In genomic region chr8:83740976-83741741, GRCm38 (mm10) we compare ENCODE assay signal across 8 mouse cellular contexts. TPM values are rescaled to one million over a fixed set of nuclear protein-coding genes. Genes with fewer than 3 reads are reported as not detected.
A peak's percentile ranks its signal among the peaks of the same experiment; 100 is the strongest.
DNase-seq lines count a peak whose midpoint lies in the region; ATAC-seq and TF ChIP-seq lines count a peak whose summit lies in the region.

Adgre5 (minus strand) TSS chr8:83741326.

- peak within 1 kb of the TSS; percentile 83 for H3K4me3 ChIP-seq in G1E (ENCODE audit: low read depth, low read length)
- H3K4me3 ChIP-seq in hindbrain, embryonic 16.5 days (ENCODE audit: low read length): peak within 1 kb of the TSS; percentile 49
- H3K4me3 ChIP-seq in liver, embryonic 12.5 days: peak within 1 kb of the TSS; percentile 59

- ATAC-seq in G1E (ENCODE audit: extremely low read depth, insufficient number of reproducible peaks, low FRiP score, poor library complexity, severe bottlenecking): peak; percentile 43; the same call in 1 of the 2 replicates
- ATAC-seq in hindbrain, embryonic 16.5 days: peak; percentile 48; the same call in 1 of the 2 replicates
- ATAC-seq in liver, embryonic 12.5 days: peak; percentile 45
- peak; percentile 9 for ATAC-seq in monocyte, adult 5-6 weeks (replicated peaks; ENCODE audit: insufficient number of reproducible peaks, low FRiP score, low TSS enrichment, poor library complexity, severe bottlenecking)

- peaks cover 42% of the 10 kb centered on the region for H3K36me3 ChIP-seq in G1E (replicated peaks)
- H3K36me3 ChIP-seq in hindbrain, embryonic 16.5 days (ENCODE audit: control insufficient read depth, insufficient read depth, low read length): no peaks in the 10 kb centered on the region
- H3K36me3 ChIP-seq in liver, embryonic 12.5 days: no peaks in the 10 kb centered on the region

- H3K9me3 ChIP-seq in G1E (replicated peaks): peaks cover 6% of the 10 kb centered on the region
- no peaks in the 10 kb centered on the region for H3K9me3 ChIP-seq in hindbrain, embryonic 16.5 days (ENCODE audit: control insufficient read depth, low read length)
- no peaks in the 10 kb centered on the region; the same call in 1 of the 2 replicates for H3K9me3 ChIP-seq in liver, embryonic 12.5 days (replicated peaks)

- peak; percentile 75 for DNase-seq in G1E (ENCODE audit: low spot score)
- DNase-seq in adrenal gland, postnatal 4 days (ENCODE audit: low spot score in 2 of 2): peak in 1 of 2 experiments; percentile 60
- DNase-seq in gastrocnemius, postnatal 10 days: peak; percentile 81
- DNase-seq in testis, postnatal 14 days (ENCODE audit: low spot score): peak; percentile 44
- no peak for DNase-seq in right cerebral cortex, adult 2 months (ENCODE audit: low spot score in 2 of 2)

- peaks cover 82% of the 10 kb centered on the region for H3K4me1 ChIP-seq in G1E (ENCODE audit: insufficient read depth, low read depth, low read length)
- peaks cover 6% of the 10 kb centered on the region for H3K4me1 ChIP-seq in hindbrain, embryonic 16.5 days (ENCODE audit: control insufficient read depth, insufficient read depth, low read depth, low read length)
- peaks cover 56% of the 10 kb centered on the region for H3K4me1 ChIP-seq in liver, embryonic 12.5 days

- H3K4me2 ChIP-seq in hindbrain, embryonic 16.5 days (ENCODE audit: low read length): peak within 1 kb of the TSS; percentile 86
- peak within 1 kb of the TSS; percentile 83 for H3K4me2 ChIP-seq in liver, embryonic 12.5 days

- WGBS in hindbrain, embryonic 16.5 days: 2% methylated on average over 44 of the region's 56 CpGs
- WGBS in liver, embryonic 12.5 days (ENCODE audit: insufficient replicate concordance): 4% methylated on average over 52 of the region's 56 CpGs

- peak within 1 kb of the TSS; percentile 37 for H3K27ac ChIP-seq in hindbrain, embryonic 16.5 days (ENCODE audit: low read depth, low read length)
- H3K27ac ChIP-seq in liver, embryonic 12.5 days: peak within 1 kb of the TSS; percentile 36; the same call in 1 of the 2 replicates

- no peak for TF ChIP-seq CTCF in G1E (IDR thresholded peaks at IDR 0.05; ENCODE audit: low read depth, low read length)

- H3K27me3 ChIP-seq in G1E (ENCODE audit: insufficient read depth, low read length): no peaks in the 10 kb centered on the region
- peaks cover 7% of the 10 kb centered on the region for H3K27me3 ChIP-seq in hindbrain, embryonic 16.5 days (replicated peaks; ENCODE audit: control insufficient read depth, insufficient read depth, low read length)
- H3K27me3 ChIP-seq in liver, embryonic 12.5 days (replicated peaks): peaks cover 29% of the 10 kb centered on the region

- H3K9ac ChIP-seq in hindbrain, embryonic 16.5 days (ENCODE audit: low read depth, low read length): peak within 1 kb of the TSS; percentile 62
- peak within 1 kb of the TSS; percentile 64 for H3K9ac ChIP-seq in liver, embryonic 12.5 days

RNA-seq across cellular contexts. Expression of gene Adgre5, which starts in this region (rescaled TPM):
- 223 and 228 TPM in 2 replicates for total RNA-seq in G1E (2014; fragmentation: Nextera tagmentation)
- 405 and 468 TPM in 2 replicates for total RNA-seq in G1E (2017)
- polyA plus RNA-seq in G1E (2012): 69.3 and 92.9 TPM in 2 replicates
- 10 to 100 TPM; 48.6 to 49.8 TPM for total RNA-seq in adrenal gland, postnatal 4 days (2021)
- 10 to 100 TPM; 40.6 to 59.8 TPM for total RNA-seq in gastrocnemius, postnatal 10 days (2021)
- polyA plus RNA-seq in hindbrain, embryonic 16.5 days (2015; fragmentation: Nextera tagmentation; extraction: Ambion mirVana): 9.9 and 14.6 TPM in 2 replicates
- polyA plus RNA-seq in liver, embryonic 12.5 days (2016; fragmentation: Nextera tagmentation; extraction: Ambion mirVana): 11.5 and 12.5 TPM in 2 replicates
- total RNA-seq in monocyte, adult 5-6 weeks (2017): 1,127 to 1,315 TPM (median 1,167 TPM) in 3 replicates

Comparison
In these comparisons a context has a peak if more than half of its experiments do, and no peak if none do; other contexts are left out.
1. DNase-seq: peak in G1E (single experiment), gastrocnemius, postnatal 10 days (single experiment) and testis, postnatal 14 days (single experiment); none in right cerebral cortex, adult 2 months (0 of 2).
2. Peak in every context shown above with its lines, with median percentiles within 50 percentile points of each other: ATAC-seq and H3K4me3 ChIP-seq.